Mouse (Mus musculus) adrenal gland (tissue): Measurements from ENCODE around the gene Frmd6.

Experiments used
- intact Hi-C: fragments of 180-260 bp; cut with DNase I; formaldehyde crosslinking; loops from one replicate; pipeline ENCODE4 v1.15.1; 2025

Frmd6 gene

DNA sequence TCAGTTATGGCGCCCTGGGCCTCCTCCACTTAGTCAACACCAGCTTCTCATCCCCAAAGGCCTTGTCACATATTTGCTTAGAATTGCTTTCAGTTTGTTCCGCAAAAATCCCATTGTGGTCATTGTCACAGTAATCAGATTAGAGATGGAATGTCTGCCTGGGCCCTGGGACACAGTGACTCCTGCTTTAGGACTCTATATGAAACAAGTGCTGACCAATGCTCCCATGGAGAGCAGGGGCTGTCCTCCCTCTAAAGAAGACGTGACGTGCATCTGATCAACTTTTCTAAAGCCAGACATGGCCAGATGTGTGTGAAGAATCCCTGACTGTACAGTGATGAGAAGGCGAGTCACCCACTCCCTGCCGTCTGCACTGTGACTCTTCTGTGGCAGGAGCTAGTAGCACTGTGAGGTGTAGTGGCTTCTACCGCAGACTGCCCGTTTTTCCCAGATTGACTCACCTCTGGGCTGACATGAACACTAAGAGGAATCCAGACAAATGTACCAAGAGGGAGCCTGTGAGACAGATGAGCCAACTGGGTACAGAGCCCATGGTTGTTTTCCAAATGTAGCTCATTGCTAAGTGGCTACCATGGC is 65.7 kb downstream of the Frmd6 start:
- intact Hi-C loops: no loop called here

DNA sequence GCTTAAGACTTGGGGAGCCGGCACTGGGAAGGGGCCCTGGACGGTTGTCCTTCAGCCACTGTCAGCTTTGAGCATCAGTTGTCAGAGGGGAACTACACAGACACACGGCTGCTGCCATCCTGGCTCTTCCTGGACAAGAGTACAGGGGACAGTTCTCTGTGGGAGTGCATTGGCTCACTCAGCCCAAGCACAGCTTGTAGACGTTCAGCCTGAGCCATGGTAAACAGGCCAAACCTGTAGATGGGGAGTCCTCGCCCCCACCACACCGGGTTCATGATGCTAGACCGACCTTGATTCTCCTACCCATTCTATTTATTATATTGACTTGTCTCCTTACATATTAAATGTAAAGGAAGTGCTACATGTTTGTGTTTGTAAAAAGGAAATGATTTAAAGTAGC is 70.0 kb downstream of the Frmd6 start:
- intact Hi-C loops: no loop called here

DNA sequence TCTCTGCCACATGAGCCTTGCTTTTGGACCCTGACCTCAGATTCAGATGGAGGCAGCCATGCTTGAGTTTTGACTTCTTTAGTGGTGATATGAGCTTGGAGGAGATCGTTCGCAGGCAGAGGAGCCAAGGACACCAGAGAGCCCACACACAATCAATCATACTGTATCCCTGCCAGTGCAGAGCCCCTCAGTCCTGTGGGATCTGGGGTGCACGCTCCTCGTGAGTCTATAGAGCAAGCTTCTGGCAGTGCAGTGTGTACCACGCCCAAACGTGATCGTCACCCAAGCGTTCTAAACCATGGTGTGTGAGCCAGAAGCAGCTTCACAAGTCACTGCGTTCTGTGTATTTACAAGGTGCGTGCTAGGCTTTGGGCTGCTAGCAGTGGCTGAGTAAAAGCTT is 70.8 kb downstream of the Frmd6 start:
- intact Hi-C loops: no loop called here

DNA sequence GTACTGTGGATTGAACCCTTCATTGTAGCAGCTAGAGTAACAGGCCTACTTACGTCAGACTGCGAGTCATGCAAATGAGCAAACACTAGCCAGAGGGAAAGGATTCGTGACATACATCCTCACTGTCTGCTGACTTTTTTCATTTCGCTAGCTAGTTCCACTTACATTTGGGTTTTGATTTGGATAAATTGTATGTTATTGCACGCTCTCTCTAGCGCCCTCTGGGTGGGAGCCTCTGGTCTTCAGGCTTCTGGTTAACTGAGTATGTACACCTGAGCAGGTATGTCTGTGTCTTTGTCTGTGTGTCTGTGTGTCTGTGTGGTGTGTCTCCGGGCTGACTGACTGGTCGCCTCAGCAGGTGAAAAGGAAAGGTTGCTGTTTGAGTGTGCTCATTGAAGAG is 72.1 kb downstream of the Frmd6 start:
- intact Hi-C loops: no loop called here

DNA sequence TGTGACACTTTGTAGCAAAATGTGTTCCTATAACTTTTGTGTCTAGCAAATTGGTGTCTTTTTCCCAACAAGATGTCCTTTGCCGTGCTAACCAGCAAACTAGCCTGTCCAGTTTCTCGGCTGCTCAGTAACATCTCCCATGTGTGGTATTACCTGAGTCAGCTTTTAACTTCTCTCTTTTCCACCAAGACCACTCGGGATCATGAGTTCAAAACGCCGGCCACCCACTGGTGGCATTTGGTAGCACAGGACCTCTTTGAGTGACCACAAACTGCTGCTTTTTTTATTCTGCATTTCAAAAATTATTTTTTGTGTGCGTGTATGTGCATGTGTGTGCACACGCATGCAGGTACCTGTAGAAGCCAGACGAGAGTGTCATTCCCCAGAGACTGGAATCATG is 73.1 kb downstream of the Frmd6 start:
- intact Hi-C loops: no loop called here

DNA sequence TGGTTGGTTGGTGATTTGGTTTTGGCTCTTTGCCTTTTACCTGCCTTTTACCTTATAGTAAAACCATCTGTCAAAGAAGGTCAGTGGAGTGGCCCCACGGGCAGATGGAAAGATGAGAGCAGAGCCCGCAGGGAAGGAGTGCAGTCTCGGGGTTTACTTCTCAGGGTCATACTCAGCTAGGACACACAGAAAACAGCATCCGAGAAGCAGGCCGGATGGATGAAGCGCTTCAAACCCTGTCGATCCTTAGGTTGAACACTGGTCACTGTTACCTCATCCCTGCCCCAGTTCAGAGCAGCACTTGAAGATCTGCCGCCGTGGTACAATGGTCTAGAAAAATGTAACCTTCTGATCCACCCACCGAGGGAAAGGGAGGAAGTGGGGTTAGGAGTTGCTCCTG is 79.2 kb downstream of the Frmd6 start:
- intact Hi-C loops: no loop called here

DNA sequence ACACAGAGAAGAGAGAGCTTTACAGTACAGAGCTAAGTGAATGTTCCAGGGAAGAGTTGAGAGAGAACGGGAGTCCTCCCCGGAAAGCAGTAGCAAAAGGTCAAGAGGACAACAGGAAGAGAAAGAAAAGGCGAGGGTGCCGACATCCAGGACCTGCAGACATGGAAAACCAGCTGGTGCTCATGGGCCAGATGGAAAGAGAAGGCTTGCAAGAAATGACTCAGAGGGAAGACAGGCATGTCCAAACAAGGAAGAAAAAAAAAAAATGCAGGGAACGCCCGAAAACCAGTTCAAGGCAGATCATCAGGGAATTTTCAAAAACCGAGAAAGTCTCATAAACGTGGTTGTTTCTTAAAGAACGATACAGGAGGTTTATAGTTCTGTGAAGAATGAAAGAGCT is 81.6 kb downstream of the Frmd6 start:
- intact Hi-C loops: no loop called here

DNA sequence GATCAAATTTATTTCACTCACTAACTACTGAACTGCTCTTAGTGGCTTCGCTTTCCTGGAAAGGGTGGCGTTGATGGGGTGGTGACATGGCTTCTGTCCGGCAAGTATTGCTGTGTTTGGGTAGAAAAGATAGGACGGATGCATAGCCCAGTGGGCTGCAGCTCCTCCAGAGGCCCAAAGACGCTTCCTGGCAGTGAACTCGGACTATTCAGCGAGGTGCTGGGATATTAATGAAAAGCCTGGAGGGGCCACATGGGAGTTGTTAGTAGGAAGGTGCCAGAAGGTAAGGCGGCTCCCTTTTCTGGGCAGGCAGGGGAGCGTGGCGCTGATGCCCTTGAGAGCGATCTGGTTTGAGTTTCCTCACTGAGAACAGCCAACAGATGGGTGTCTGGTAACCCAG is 82.3 kb downstream of the Frmd6 start:
- intact Hi-C loops: no loop called here

DNA sequence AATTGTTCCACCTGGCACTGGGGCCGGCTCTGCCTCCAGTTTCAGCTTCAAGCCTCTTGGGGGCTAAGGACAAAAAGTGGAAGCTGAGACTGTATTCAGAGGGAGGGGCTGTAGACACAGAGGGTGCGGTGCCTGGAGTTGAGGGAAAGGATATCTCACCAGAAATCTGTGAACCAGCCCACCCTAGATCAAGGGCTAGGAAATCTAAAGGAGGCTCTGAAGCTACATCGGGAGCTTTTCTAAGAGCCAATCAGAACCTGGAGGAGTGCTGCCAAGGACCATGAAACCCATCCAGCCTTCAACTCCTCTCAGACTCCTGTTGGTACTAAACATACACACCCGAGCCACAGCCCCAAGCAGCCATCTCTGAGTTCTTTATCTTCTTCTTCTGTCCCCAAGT is 82.8 kb downstream of the Frmd6 start:
- intact Hi-C loops: no loop called here

DNA sequence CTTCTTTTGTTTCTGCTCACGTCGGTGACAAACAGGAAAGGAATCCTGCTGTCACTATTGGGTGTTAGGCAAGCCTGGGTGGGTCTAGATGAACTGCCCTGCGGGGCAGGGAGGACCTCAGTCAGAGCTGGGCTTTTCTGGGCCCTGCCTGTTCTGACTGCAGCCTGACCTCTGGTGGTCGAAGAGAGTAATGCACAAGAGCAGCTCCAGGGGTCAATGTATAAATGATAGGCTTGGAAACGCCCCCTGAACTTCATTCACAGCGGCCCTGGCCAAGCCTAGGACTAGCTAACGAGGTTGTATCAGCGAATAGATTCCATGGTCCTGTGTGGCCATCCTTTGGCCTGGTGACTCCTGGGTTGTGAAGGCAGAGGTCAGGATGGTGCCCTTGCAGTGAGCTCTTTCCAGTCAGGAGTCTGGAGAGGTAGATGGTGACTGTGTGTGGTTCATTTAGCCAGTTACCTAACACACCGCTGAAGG is 85.0 kb downstream of the Frmd6 start:
- intact Hi-C loops: loop anchor here (5.0 kb wide), 1 partner anchor 83 kb away; the partner anchor contains the start of gene Frmd6

DNA sequence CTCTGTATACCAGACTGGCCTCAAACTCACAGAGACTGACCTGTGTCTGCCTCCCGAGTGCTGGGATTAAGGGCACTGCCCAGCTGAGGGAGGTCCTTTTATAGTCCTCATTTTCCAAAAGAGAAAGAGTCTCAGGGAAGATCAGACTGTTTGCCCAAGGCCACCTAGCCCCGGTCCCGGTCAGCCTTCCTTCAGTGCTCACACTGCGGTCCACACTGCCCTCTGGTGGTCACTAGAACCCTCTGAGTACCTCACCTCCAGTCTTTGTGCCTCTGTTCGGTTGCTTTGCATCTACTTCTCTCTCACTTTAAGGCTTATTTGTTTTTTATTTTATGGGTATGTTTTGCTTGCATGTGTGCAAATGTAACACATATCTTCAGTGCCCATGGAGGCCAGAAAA is 85.7 kb downstream of the Frmd6 start:
- intact Hi-C loops: loop anchor here (1.0 to 5.0 kb wide), 2 partner anchors 84 to 416 kb away; partner anchors contain the start of gene Frmd6

DNA sequence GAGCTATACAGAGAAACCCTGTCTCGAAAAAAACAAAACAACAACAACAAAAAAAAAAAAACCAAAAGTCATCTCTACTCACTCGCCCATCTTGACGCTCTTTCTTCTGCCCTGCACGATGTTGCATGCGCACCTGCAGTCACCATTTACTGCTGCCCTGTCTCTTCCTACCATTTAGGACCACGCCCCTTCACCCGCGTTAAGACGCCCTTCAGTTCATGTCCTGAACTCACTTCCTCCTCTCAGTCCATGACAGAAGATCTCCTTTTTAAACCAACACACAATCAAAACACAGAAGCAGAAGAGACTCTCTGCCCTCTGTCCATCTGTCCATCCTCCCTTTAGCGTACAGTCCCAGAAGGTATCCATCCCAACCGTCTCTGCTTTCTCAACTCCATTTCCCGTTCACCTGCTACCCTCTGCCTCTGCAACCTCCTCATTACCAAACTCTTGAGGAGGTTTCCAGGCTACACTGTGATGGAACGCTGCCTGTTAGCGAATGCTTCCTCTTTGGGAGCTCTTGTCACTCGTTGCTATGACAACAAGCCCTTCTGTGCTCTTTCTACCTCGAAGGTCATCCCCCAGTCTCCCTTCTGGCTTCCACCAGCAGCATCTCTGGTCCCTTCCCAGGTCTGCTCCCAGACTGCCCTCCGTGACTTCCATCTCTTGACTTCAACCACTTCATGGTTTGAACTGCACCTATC is 86.5 kb downstream of the Frmd6 start:
- intact Hi-C loops: loop anchor here (1.0 to 5.0 kb wide), 2 partner anchors 85 to 417 kb away; partner anchors contain the start of gene Frmd6

DNA sequence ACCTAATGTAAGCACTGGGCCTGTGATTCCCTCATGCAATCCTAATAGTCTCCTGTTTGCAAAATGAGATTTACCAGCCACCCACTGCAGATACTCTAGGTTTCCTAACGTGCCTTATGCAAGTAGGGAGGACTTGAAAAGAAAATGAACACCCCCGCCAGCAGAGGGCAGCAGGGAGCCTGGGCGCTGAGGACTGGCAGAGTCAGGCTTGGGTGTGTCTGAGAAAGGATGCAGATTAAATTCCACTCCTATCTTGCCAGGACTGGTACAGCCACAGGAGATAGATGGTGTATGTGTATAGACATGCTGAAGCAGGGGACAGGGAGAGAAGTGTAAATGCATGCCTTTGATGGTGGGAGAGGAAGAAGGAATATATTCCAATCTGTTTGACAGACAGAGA is 88.1 kb downstream of the Frmd6 start:
- intact Hi-C loops: loop anchor here (5.0 kb wide), 1 partner anchor 86 kb away; the partner anchor contains the start of gene Frmd6

DNA sequence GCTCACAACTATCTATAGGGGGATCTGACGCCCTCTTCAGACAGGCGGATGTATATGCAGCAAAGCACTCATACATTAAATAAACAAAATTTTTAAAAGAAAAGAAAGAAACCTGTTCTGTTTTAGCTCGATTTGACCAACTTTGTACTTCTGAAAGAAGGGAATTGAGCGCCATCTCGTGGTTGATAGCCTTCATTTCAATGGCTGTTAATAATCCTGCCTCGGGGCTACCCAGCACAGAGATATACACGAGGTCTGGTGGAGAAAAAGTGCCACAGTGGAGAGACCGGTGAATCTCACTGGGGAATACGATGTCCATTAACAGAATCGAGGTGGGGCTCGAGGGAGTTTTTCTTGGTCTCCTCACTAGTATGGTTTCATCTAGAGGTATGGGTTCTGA is 89.1 kb downstream of the Frmd6 start:
- intact Hi-C loops: loop anchor here (5.0 kb wide), 1 partner anchor 87 kb away; the partner anchor contains the start of gene Frmd6

DNA sequence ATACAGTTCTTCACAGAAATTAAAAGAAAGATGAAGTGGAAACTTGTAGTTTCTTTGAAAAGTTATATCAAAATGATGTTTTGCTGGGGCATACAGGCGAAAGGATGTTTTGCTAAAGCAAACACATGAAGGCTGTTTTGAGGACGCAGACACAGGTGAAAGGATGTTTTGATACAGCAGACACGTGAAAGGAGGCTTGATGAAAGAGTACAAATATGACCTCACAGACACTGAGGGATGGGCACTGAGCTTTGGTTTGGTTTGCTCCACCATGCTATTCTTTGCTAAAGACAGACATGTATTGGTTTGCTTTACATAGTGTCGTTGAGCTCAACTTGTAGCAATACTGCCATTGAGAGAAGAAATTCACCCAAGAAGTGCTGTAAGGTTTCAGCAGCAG is 104.5 kb downstream of the Frmd6 start:
- intact Hi-C loops: no loop called here

DNA sequence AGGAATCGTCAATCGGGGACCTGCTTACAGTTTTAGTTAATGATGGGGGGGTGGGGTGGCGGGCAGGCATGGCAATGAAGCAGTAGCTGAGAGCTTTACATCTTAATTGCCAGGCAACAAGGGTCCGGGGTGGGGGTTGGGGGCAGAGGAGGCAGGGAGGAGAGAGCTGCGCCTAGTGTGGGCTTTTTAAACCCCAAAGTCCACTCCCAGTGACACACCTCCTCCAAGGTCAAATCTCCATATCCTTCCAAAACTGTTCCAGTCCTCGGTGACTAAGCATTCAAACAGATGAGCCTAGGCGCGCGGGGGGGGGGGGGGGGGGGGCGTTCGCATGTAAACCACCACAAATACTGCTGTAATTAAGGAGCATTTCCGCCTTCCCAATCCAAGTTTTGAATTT is 111.8 kb downstream of the Frmd6 start:
- intact Hi-C loops: no loop called here

DNA sequence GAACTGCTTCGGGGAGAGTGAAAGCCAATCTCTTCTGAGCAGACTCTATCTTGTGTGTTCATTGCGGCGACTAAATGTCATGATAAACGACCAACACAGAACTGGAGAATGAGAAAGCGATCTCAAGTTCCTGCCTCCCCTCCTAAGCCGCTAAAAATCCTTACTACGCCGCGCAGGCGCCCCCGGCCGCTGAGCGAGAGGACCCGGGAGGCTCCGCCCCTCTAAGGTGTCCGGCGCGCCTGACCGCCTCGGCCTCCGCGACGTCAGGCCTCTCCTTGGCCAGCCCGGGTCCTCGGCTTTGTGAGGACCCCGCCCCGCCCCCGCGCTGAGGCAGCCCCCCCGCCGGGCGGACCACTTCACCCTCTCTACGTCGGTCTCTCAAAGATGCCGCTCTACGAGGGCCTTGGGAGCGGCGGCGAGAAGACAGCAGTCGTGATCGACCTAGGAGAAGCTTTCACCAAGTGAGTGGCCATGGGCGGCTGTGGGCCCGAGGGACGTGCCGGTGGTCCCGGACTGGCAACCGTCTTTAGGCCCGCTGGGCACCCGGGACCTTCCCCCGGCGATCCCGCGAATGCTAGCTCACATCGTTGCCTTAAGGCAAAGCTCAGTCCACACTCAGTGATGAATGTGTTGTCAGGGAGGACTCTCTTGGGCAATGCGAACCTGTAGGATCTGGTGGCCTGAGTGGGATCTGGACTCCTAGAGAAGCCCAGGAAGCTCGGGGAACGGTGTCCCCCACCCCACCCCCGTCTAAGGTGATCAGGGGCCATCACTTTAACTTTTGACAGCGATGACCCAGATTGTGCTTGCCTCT is 112.5 kb downstream of the Frmd6 start, which contains the start of gene Actr10:
Gene Actr10 (plus strand): TSS at position 287 of the 814 bp plus-strand sequence.
- intact Hi-C loops: no loop called here

DNA sequence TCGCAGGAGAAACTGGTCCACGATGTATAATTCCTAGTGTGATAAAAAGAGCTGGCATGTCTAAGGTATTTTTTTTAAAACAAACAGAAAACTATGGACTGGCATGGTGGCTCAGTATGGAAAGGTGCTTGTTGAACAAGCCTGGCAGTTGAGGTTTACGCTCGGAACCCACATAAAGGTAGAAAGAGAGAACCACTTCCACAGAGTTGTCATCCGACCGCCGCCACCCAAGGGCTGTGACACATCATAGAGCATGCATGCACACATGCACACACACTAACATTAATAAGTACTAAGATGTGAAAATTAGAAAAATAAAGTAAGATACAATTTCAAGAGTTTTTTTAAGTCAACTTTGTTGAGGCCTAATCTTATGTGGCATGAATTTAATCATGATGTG is 115.5 kb downstream of the Frmd6 start:
- intact Hi-C loops: no loop called here

DNA sequence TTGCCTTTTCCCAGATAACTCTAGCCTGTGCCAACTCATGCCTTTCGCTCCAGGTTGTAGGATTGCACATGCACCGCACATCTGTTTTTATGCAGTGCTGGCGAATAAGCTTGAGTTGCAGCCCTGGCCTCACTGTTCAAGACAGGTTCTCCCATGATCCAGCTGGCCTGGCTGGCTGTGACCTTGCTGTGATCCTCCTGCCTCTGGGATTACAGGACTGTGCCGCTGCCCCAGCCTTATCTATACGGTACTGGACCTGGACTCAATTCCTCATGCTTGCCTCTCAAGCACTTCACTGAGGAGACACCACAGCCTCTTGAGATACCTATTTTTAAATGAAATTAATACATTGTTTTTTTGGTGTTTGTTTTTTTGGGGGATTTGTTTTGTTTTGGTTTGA is 118.9 kb downstream of the Frmd6 start:
- intact Hi-C loops: no loop called here

DNA sequence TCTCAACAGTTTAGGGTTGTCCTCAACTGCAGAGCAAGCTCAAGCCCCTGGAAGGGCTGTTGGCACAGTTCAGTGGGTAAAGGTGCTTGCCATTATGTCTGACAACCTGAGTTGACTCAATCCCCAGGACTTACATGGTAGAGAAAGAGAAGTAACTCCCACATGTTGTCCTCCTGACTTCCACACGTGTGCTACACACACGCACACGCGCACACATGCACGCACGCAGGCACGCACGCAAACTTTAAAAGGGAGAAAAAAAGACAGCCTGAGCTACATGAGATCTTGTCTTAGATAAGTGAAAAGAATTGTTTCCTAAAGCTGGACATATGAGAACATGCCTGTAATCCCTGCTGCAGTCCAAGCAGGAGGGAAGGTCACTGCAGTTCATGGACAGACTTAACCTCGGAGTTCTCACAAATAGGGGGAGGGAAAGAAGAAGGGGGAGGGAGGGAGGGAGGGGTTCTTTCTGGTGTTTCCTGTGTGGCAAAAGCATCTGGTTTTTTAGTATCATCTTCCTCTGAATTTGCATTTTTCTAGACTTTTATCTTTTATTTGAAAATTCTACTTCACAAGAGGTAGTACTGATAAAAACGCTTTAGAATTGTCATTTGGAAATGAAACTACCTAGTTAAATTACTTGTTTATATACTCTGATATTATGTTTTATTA is 121.4 kb downstream of the Frmd6 start:
- intact Hi-C loops: no loop called here
